Mouse (Mus musculus) macrophage (primary cell): ENCODE measurements around the gene Mslnl. TPM values are rescaled to one million over a fixed set of nuclear protein-coding genes. Genes with fewer than 3 reads are reported as not detected.

Source experiments
- H3K27ac ChIP-seq: fragments of 350-480 bp; formaldehyde crosslinking; 2 replicates; pipeline ENCODE4 v1.9.0; 2021
- H3K36me3 ChIP-seq: fragments of 350-480 bp; formaldehyde crosslinking; 2 replicates; pipeline ENCODE4 v1.9.0; 2021; ENCODE audit errors: inconsistent target
- H3K4me3 ChIP-seq: fragments of 350-480 bp; formaldehyde crosslinking; 2 replicates; pipeline ENCODE4 v1.9.0; 2021; ENCODE audit errors: inconsistent target
- H3K79me2 ChIP-seq: fragments of 350-480 bp; formaldehyde crosslinking; 2 replicates; pipeline ENCODE4 v1.9.0; 2021; ENCODE audit errors: inconsistent target
- WGBS: methylation state at CpG from one replicate; pipeline ENCODE4 v1.1.7; 2026; ENCODE audit warnings: inconsistent platforms; ENCODE audit not compliant: missing documents; 5-methylcytosine and 5-hydroxymethylcytosine counted together
- polyA plus RNA-seq: library from polyadenylated mRNA; stranded (reverse); fragments of 250-400 nt; gene quantifications from 3 replicates; pipeline ENCODE4 v1.2.4, GENCODE M21; 2018; ENCODE audit warnings: inconsistent platforms

The Mslnl gene
- polyA plus RNA-seq, 1 experiment from 2014 or later, result not detected

GRCm38 (mm10) chr17:25786280-25786679 lies 50.4 kb downstream of the Mslnl start, which contains the start of gene Ccdc78:
Gene Ccdc78 (plus strand): TSS chr17:25786580.
- peak within 1 kb of the TSS; percentile 68 for H3K4me3 ChIP-seq
- WGBS, result 87% methylated on average over 3 of the region's 3 CpGs
- H3K36me3 ChIP-seq, result peaks cover 29% of the 10 kb centered on the region
- H3K27ac ChIP-seq, result peak within 1 kb of the TSS; percentile 48
- H3K79me2 ChIP-seq, result peaks cover 17% of the 10 kb centered on the region; the same call in 1 of the 2 replicates

DNA sequence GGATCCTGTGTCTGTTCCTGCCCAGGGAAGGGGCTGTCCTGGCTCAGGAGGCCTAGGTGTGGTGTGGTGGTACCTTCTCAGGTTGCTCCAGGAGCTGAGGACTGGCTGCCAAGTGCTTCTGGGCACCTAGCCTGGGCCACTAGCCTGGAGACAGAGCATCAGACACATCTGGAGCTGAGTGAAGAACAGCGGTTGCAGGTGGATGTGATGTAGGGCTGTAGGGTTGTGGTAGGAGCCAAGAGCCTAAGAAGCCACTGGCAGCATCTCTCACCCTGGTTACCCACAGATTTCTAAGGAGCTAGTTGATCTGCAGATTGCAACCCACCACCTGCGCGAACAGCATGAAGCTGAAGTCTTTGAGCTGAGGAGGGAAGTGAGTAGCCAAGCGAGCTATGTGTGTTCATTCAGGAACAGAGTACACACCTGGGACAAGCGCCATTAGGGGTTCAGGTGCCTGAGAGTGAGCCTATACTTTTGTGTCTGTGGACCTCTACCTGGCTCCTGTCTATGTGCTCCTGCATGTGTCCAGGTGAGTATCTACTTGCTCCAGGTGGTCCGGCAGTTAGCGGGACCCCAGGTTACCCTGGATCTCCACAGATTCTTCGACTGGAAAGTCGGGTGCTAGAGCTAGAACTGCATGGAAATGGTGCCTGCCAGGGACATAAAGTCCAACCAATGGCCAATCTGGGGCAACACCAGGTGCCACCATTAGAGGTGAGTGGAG lies 51.1 kb downstream of the Mslnl start:
- no peak overlapping the region for H3K4me3 ChIP-seq
- H3K79me2 ChIP-seq, result peaks cover 23% of the 10 kb centered on the region; the same call in 1 of the 2 replicates
- H3K36me3 ChIP-seq, result peaks cover 23% of the 10 kb centered on the region
- no peak overlapping the region for H3K27ac ChIP-seq
- 98% methylated on average over 9 of the region's 9 CpGs for WGBS

DNA sequence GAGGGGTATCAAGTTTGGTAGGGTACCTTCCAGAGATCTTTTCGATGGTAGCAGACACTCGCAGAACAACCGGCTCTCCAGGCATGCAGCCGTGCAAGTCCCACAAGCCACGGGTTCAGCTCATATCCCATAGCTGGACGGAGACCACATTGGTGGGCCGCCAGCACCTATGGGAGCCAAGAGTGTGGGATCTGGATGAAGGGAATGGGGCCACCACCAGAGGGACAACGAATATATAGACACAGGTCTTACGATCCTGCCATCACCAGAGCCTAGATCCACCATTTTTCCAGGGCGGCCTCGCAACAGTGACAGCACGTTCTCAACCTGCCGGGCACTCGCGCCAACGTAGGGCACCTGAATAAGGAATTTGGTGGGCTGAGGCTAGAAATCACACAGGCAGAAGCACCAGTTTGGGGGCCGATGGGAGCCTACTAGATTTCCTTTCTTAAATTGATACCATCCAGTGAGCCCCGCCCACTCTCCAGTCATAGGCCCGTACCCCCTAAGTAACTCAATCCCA lies 55.5 kb downstream of the Mslnl start:
- Histone ChIP-seq H3K4me3 (peak overlapping the region; percentile 91), H3K79me2 (peaks cover 15% of the 10 kb centered on the region; the same call in 1 of the 2 replicates), H3K27ac (peak overlapping the region; percentile 78), H3K36me3 (peaks cover 14% of the 10 kb centered on the region; the same call in 1 of the 2 replicates)
- 28% methylated on average over 19 of the region's 19 CpGs for WGBS

GRCm38 (mm10) chr17:25791843-25792527 lies 56.1 kb downstream of the Mslnl start:
- WGBS, result 1% methylated on average over 42 of the region's 45 CpGs

GRCm38 (mm10) chr17:25792615-25793014 lies 56.8 kb downstream of the Mslnl start, which contains the start of gene Fam173a:
Gene Fam173a (minus strand): TSS chr17:25792901.
- peak within 1 kb of the TSS; percentile 78 for H3K27ac ChIP-seq
- H3K79me2 ChIP-seq, result peaks cover 15% of the 10 kb centered on the region; the same call in 1 of the 2 replicates
- H3K4me3 ChIP-seq, result peak within 1 kb of the TSS; percentile 91
- H3K36me3 ChIP-seq, result peaks cover 14% of the 10 kb centered on the region; the same call in 1 of the 2 replicates
- 0% methylated on average over 14 of the region's 14 CpGs for WGBS

More at GRCm38 (mm10) chr17:25791843-25792527, 56.1 kb downstream of the Mslnl start:
- Histone ChIP-seq H3K4me3 (peak overlapping the region; percentile 91), H3K36me3 (peaks cover 14% of the 10 kb centered on the region; the same call in 1 of the 2 replicates), H3K79me2 (peaks cover 15% of the 10 kb centered on the region; the same call in 1 of the 2 replicates), H3K27ac (peak overlapping the region; percentile 78)

- H3K36me3 ChIP-seq, result peaks cover 7% of the 10 kb centered on the region; the same call in 1 of the 2 replicates
- no peak overlapping the region for H3K27ac ChIP-seq
- H3K79me2 ChIP-seq, result peaks cover 15% of the 10 kb centered on the region; the same call in 1 of the 2 replicates
- WGBS, result 96% methylated on average over 13 of the region's 13 CpGs
- no peak overlapping the region for H3K4me3 ChIP-seq
These were observed 58.4 kb downstream of the Mslnl start for GRCm38 (mm10) chr17:25794197-25794596.

- no peak overlapping the region for H3K27ac ChIP-seq
- 97% methylated on average over 14 of the region's 17 CpGs for WGBS
- no peak overlapping the region for H3K4me3 ChIP-seq
- H3K79me2 ChIP-seq, result peaks cover 15% of the 10 kb centered on the region; the same call in 1 of the 2 replicates
- H3K36me3 ChIP-seq, result no peaks in the 10 kb centered on the region
These were observed 59.2 kb downstream of the Mslnl start for GRCm38 (mm10) chr17:25794998-25795397.

- H3K79me2 ChIP-seq, result peaks cover 13% of the 10 kb centered on the region; the same call in 1 of the 2 replicates
- WGBS, result 77% methylated on average over 6 of the region's 6 CpGs
- no peaks in the 10 kb centered on the region for H3K36me3 ChIP-seq
- H3K4me3 ChIP-seq, result peak within 1 kb of the TSS; percentile 53
- H3K27ac ChIP-seq, result no peak within 1 kb of the TSS
These were observed 59.8 kb downstream of the Mslnl start, which contains the start of gene AC134908.4 for GRCm38 (mm10) chr17:25795609-25796092. Gene AC134908.4 (minus strand): TSS chr17:25795659.

DNA sequence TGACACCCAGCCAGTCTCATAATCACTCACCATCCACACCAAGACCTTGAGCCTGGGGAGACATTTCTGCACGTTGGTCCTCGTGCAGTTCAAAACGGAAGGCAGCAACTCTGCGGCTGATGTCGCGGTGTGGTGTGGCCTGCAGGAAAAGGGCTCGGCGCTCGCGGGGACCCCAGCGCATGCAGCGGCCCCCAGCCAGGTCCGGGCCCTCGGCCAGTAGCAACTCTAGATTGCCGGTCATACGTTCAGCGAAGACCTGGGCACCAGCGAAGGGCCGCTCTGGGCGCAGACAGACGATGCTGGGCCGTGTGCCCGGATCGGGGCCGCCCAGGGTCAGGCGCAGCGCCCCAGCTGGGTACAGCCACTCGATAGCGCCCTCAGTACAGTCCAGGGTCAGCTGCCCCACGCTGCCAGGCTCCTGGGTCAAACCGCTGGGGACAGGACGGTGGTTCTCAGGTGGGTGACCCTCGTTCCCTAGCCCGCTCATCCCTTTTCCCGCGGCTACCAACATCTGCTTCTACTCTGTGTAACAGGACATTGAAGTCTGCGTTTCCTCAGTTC lies 60.4 kb downstream of the Mslnl start:
- no peaks in the 10 kb centered on the region for H3K36me3 ChIP-seq
- H3K79me2 ChIP-seq, result peaks cover 7% of the 10 kb centered on the region; the same call in 1 of the 2 replicates
- 1% methylated on average over 37 of the region's 37 CpGs for WGBS
- H3K27ac ChIP-seq, result no peak overlapping the region
- H3K4me3 ChIP-seq, result peak overlapping the region; percentile 53

GRCm38 (mm10) chr17:25796951-25797369 lies 61.1 kb downstream of the Mslnl start, which contains the start of gene Metrn:
Gene Metrn (minus strand): TSS chr17:25797136.
- Histone ChIP-seq H3K27ac (no peak within 1 kb of the TSS), H3K79me2 (no peaks in the 10 kb centered on the region; the same call in 1 of the 2 replicates), H3K4me3 (peak within 1 kb of the TSS; percentile 53), H3K36me3 (no peaks in the 10 kb centered on the region)
- under 1% methylated on average over 35 of the region's 35 CpGs for WGBS

Other genes with a start within 250 kb of the Mslnl start
- gene Sstr5, start 238.8 kb upstream of the Mslnl start, polyA plus RNA-seq, result not detected in 3 replicates
- not detected in 3 replicates for gene Sox8, start 165.4 kb upstream of the Mslnl start, polyA plus RNA-seq
- gene Lmf1, start 157.0 kb upstream of the Mslnl start, polyA plus RNA-seq, result 13.4 to 17.2 TPM (median 16.4 TPM) in 3 replicates
- gene Gng13, start 18.9 kb upstream of the Mslnl start, polyA plus RNA-seq, result not detected in 3 replicates
- gene Chtf18, start 8.6 kb upstream of the Mslnl start, polyA plus RNA-seq, result 0.80 to 5.9 TPM (median 1.1 TPM) in 3 replicates
- 5.9 to 11.6 TPM (median 7.3 TPM) in 3 replicates for gene Rpusd1, start 8.4 kb upstream of the Mslnl start, polyA plus RNA-seq
- gene Msln, start 18.3 kb downstream of the Mslnl start, polyA plus RNA-seq, result not detected in 3 replicates
- 19.4 to 20.9 TPM (median 19.5 TPM) in 3 replicates for gene Narfl, start 37.7 kb downstream of the Mslnl start, polyA plus RNA-seq
- gene Haghl, start 49.6 kb downstream of the Mslnl start, polyA plus RNA-seq, result 10.9 to 28.1 TPM (median 26.5 TPM) in 3 replicates
- not detected in 3 replicates for gene Ccdc78, start 50.5 kb downstream of the Mslnl start, polyA plus RNA-seq
- 12.9 to 59.3 TPM (median 54.8 TPM) in 3 replicates for gene Fam173a, start 56.9 kb downstream of the Mslnl start, polyA plus RNA-seq
- not detected in 3 replicates for gene AC134908.4, start 59.6 kb downstream of the Mslnl start, polyA plus RNA-seq
- gene Metrn, start 61.1 kb downstream of the Mslnl start, polyA plus RNA-seq, result 3.0 to 22.9 TPM (median 8.0 TPM) in 3 replicates
- gene Fbxl16, start 73.0 kb downstream of the Mslnl start, polyA plus RNA-seq, result 0.13 to 0.33 TPM (median 0.32 TPM) in 3 replicates
- 8.8 to 13.8 TPM (median 9.0 TPM) in 3 replicates for gene Wdr24, start 87.6 kb downstream of the Mslnl start, polyA plus RNA-seq
- gene Jmjd8, start 92.8 kb downstream of the Mslnl start, polyA plus RNA-seq, result 15.2 to 28.3 TPM (median 18.9 TPM) in 3 replicates
- gene Stub1, start 97.4 kb downstream of the Mslnl start, polyA plus RNA-seq, result 74.2 to 109 TPM (median 78.5 TPM) in 3 replicates
- 0.16 to 0.97 TPM in 2 of 3 replicates, not detected in the other for gene Rhbdl1, start 101.3 kb downstream of the Mslnl start, polyA plus RNA-seq
- 0.09 to 1.1 TPM (median 0.43 TPM) in 3 replicates for gene Gm20683, start 105.7 kb downstream of the Mslnl start, polyA plus RNA-seq
- 20.6 to 24.8 TPM (median 22.4 TPM) in 3 replicates for gene Rhot2, start 108.8 kb downstream of the Mslnl start, polyA plus RNA-seq
- gene Wdr90, start 125.5 kb downstream of the Mslnl start, polyA plus RNA-seq, result 1.5 to 2.9 TPM (median 2.5 TPM) in 3 replicates
- 5.6 to 15.2 TPM (median 7.1 TPM) in 3 replicates for gene Mcrip2, start 132.7 kb downstream of the Mslnl start, polyA plus RNA-seq
- 3.3 to 5.5 TPM (median 5.2 TPM) in 3 replicates for gene Mettl26, start 139.0 kb downstream of the Mslnl start, polyA plus RNA-seq
- gene Wfikkn1, start 144.8 kb downstream of the Mslnl start, polyA plus RNA-seq, result 0.13 to 0.32 TPM (median 0.20 TPM) in 3 replicates
- gene Rab40c, start 183.7 kb downstream of the Mslnl start, polyA plus RNA-seq, result 13.7 to 21.8 TPM (median 16.8 TPM) in 3 replicates
- 33.1 to 43.2 TPM (median 35.1 TPM) in 3 replicates for gene Pigq, start 208.9 kb downstream of the Mslnl start, polyA plus RNA-seq
- gene Nhlrc4, start 208.9 kb downstream of the Mslnl start, polyA plus RNA-seq, result not detected in 3 replicates
- not detected in 3 replicates for gene A930017K11Rik, start 216.5 kb downstream of the Mslnl start, polyA plus RNA-seq
- 5.2 to 13.5 TPM (median 5.9 TPM) in 3 replicates for gene Capn15, start 249.8 kb downstream of the Mslnl start, polyA plus RNA-seq